Mouse (Mus musculus) testis, adult 2 months (tissue): Measurements from ENCODE around the gene Parp9. TPM values are rescaled to one million over a fixed set of nuclear protein-coding genes. Genes with fewer than 3 reads are reported as not detected.

Experiments used
- H3K27ac ChIP-seq: fragments of 200-500 bp; 2 replicates; pipeline ENCODE4 v1.5.1; 2012; ENCODE audit warnings: low read depth, low read length; ENCODE audit not compliant: control insufficient read depth, insufficient read depth
- H3K27me3 ChIP-seq: fragments of 200-500 bp; 2 replicates; pipeline ENCODE4 v1.6.1; 2012; ENCODE audit warnings: mild to moderate bottlenecking, low read length, moderate library complexity; ENCODE audit not compliant: control insufficient read depth, insufficient read depth
- H3K36me3 ChIP-seq: fragments of 200-500 bp; 2 replicates; pipeline ENCODE4 v1.6.1; 2012; ENCODE audit warnings: mild to moderate bottlenecking, low read length; ENCODE audit not compliant: control insufficient read depth, insufficient read depth
- H3K4me1 ChIP-seq: fragments of 200-500 bp; 2 replicates; pipeline ENCODE4 v1.6.1; 2012; ENCODE audit warnings: low read length; ENCODE audit not compliant: control insufficient read depth, insufficient read depth
- H3K4me3 ChIP-seq: fragments of 200-500 bp; 2 replicates; pipeline ENCODE4 v1.5.1; 2012; ENCODE audit warnings: low read depth, mild to moderate bottlenecking, low read length, moderate library complexity, mixed read lengths; ENCODE audit not compliant: control insufficient read depth
- CTCF ChIP-seq: fragments of 200-500 bp; IDR thresholded peaks from 2 replicates; pipeline ENCODE4 v1.5.1; 2012; ENCODE audit warnings: low read depth, mild to moderate bottlenecking, inconsistent platforms, low read length, moderate library complexity; ENCODE audit not compliant: control insufficient read depth, insufficient read depth, insufficient replicate concordance
- POLR2A ChIP-seq: fragments of 200-500 bp; IDR thresholded peaks from 2 replicates; pipeline ENCODE4 v1.6.1; 2012; ENCODE audit warnings: low read depth, mild to moderate bottlenecking, inconsistent platforms, low read length, moderate library complexity; ENCODE audit not compliant: control insufficient read depth
- polyA plus RNA-seq: library from polyadenylated mRNA; depleted of rRNA; stranded (reverse); fragments of >200 nt; gene quantifications from 2 replicates; pipeline ENCODE4 v1.2.3, GENCODE M21; 2012

Parp9 gene
- polyA plus RNA-seq, 1 experiment: 0.38 TPM

GRCm38 (mm10) chr16:35904121-35904736, 34.0 kb upstream of the Parp9 start:
- H3K27me3 ChIP-seq: no peaks in the 10 kb centered on the region
- no peak for TF ChIP-seq CTCF
- no peak for TF ChIP-seq POLR2A
- H3K4me3 ChIP-seq: no peak overlapping the region
- H3K36me3 ChIP-seq: no peaks in the 10 kb centered on the region
- H3K27ac ChIP-seq: no peak overlapping the region
- no peaks in the 10 kb centered on the region for H3K4me1 ChIP-seq

DNA sequence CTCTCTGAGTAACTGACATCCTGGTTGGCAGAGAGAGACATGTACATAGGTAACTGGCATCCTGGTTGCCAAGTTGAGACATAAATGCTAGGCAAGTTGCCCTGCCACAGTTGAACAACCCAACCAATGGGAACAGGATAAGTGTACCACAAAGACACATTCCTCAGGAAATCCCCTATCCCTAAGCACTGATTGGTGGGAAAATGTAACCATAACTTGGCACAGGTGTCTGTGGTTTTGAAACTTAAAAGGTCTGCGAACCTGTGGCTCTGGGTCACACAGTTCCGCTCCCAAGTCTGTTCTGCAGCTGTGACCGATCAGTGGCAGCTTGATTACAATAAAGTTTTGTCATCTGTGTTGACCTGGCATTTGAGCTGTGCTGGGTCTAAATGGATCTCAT, 32.9 kb upstream of the Parp9 start:
- Histone ChIP-seq H3K4me3 (no peak overlapping the region), H3K36me3 (no peaks in the 10 kb centered on the region), H3K4me1 (no peaks in the 10 kb centered on the region), H3K27ac (no peak overlapping the region), H3K27me3 (no peaks in the 10 kb centered on the region)
- TF ChIP-seq CTCF: no peak
- TF ChIP-seq POLR2A: no peak

DNA sequence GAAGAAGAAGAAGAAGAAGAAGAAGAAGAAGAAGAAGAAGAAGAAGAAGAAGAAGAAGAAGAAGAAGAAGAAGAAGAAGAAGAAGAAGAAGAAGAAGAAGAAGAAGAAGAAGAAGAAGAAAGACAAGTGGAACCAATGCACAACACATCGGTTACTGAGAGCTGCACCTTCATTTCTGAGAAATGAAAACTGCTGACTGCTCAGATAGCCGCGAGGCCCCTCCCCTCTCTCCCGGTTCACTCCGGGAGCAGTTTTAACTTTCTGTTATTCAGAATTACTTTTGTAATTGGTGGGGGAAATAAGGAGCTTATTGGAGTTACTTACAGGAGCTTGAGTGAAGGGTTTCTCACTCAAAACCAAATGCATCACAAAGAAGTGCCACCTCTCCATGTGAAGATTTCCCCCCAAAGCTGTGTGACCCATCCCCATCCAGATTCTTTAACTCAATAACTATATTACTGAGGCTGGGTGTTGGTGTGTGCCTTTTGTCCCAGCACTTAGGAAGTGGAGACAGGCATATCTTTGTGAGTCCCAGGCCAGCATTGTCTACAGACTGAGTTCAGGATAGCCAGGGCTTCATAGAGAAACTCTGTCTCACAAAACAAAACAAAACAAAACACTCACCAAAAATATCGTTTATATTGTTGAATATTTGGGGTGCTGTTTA, 32.3 kb upstream of the Parp9 start:
- Histone ChIP-seq H3K27me3 (no peaks in the 10 kb centered on the region), H3K27ac (no peak overlapping the region), H3K36me3 (no peaks in the 10 kb centered on the region), H3K4me3 (no peak overlapping the region), H3K4me1 (no peaks in the 10 kb centered on the region)
- TF ChIP-seq POLR2A (no peak), CTCF (no peak)

DNA sequence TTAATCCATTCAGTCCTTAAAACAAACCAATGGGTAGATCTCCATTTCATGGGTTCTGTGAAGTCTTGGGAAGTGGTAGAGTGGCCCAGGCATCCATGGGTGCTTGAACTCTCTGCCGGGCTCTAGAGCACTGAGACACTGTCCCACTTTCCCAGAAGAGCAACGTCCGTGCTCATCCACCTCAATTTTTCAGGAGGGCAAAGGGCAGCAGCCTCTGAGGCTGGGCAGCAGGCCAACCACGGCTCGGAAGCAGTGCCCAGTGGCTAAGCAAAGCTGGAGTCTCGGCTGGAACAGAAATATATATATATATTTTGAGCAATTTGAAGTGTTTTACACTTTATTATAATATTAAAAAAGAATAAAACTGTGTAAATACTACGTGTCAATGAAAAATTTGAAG, 31.4 kb upstream of the Parp9 start:
- no peaks in the 10 kb centered on the region for H3K36me3 ChIP-seq
- no peak for TF ChIP-seq POLR2A
- TF ChIP-seq CTCF: no peak
- no peak overlapping the region for H3K4me3 ChIP-seq
- no peaks in the 10 kb centered on the region for H3K27me3 ChIP-seq
- H3K4me1 ChIP-seq: no peaks in the 10 kb centered on the region
- H3K27ac ChIP-seq: no peak overlapping the region

GRCm38 (mm10) chr16:35907432-35908201, 30.7 kb upstream of the Parp9 start:
- Histone ChIP-seq H3K27me3 (no peaks in the 10 kb centered on the region), H3K4me1 (no peaks in the 10 kb centered on the region), H3K27ac (no peak overlapping the region), H3K4me3 (no peak overlapping the region), H3K36me3 (no peaks in the 10 kb centered on the region)
- TF ChIP-seq POLR2A: no peak
- TF ChIP-seq CTCF: no peak

DNA sequence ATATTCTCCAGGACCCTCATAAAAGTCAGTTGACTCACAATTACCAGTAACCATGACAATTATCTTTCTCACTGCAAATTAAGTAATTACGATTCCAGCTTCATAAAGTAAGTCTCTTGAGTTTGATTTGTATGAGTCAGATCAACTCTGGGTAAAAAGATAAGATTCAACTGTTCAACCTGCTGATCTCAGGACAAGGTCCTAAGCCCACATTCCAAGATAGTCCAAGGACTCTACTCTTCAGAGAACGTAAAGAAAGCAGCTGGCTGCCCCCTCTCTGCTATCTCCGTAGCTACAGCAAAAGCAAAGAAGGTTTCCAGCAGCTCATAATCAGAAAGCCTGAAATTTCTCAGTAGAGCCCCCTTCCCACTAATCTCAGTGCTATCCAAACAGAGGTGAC, 26.8 kb upstream of the Parp9 start:
- Histone ChIP-seq H3K4me3 (no peak overlapping the region), H3K4me1 (no peaks in the 10 kb centered on the region), H3K27ac (no peak overlapping the region), H3K27me3 (no peaks in the 10 kb centered on the region), H3K36me3 (no peaks in the 10 kb centered on the region)
- TF ChIP-seq POLR2A (no peak), CTCF (no peak)

DNA sequence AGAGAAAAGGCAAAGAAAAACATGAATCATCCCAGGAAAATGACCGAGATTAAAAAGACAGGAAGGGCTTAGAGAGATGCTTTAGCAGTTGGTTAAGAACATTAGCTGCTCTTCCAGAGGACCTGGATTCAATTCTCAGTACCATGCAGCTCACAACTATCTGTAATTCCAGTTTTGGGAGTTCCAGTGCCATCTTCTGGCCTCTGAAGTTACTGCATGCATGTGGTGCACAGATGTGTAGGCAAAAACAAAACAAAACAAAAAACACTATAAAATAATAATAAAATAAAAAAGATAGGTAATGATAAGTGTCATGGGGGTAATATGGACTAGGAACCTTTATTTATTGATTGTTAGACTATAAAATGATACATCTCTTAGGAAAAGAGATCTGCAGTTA, 24.7 kb upstream of the Parp9 start:
- Histone ChIP-seq H3K4me3 (no peak overlapping the region), H3K4me1 (no peaks in the 10 kb centered on the region), H3K36me3 (no peaks in the 10 kb centered on the region), H3K27me3 (no peaks in the 10 kb centered on the region), H3K27ac (no peak overlapping the region)
- no peak for TF ChIP-seq CTCF
- TF ChIP-seq POLR2A: no peak
